Mouse (Mus musculus) E14TG2a.4 (cell line): ENCODE results near the gene Mmrn1.

ENCODE experiments used
- CTCF ChIP-seq: conservative IDR thresholded peaks from 2 replicates; pipeline ENCODE4 v1.5.1; 2014; ENCODE audit warnings: low read length
- NANOG ChIP-seq: IDR thresholded peaks from 2 replicates; pipeline ENCODE4 v1.6.1; 2014; ENCODE audit warnings: borderline replicate concordance, low read length, mixed read lengths
- POU5F1 ChIP-seq: IDR thresholded peaks from 2 replicates; pipeline ENCODE4 v1.6.1; 2014; ENCODE audit warnings: low read length, borderline replicate concordance

GRCm38 (mm10) chr6:60907272-60907671 lies 17.5 kb upstream of the Mmrn1 start:
- TF ChIP-seq CTCF (0 out of 2 replicates have a peak, but pooled peaks have one; percentile 6), POU5F1 (no peak), NANOG (no peak)
